Mouse (Mus musculus) G1E (cell line): Measurements from ENCODE around the gene Habp2. TPM values are rescaled to one million over a fixed set of nuclear protein-coding genes. Genes with fewer than 3 reads are reported as not detected.

Source experiments
- ATAC-seq: 2 replicates; pipeline ENCODE4 v1.8.0; 2016; ENCODE audit warnings: mild to moderate bottlenecking; ENCODE audit not compliant: insufficient number of reproducible peaks, poor library complexity, low FRiP score, severe bottlenecking; ENCODE audit errors: extremely low read depth
- DNase-seq: peaks from one replicate; pipeline ENCODE4 v3.0.0; 2012; ENCODE audit warnings: low spot score
- H3K27me3 ChIP-seq: 2 replicates; pipeline ENCODE4 v1.6.1; 2012; ENCODE audit warnings: mild to moderate bottlenecking, low read length, inconsistent platforms; ENCODE audit not compliant: insufficient read depth
- H3K36me3 ChIP-seq: replicated peaks from 2 replicates; pipeline ENCODE3; 2012; ENCODE audit warnings: mild to moderate bottlenecking, inconsistent platforms
- H3K4me1 ChIP-seq: 2 replicates; pipeline ENCODE4 v1.6.1; 2012; ENCODE audit warnings: low read depth, low read length, inconsistent platforms, mixed read lengths; ENCODE audit not compliant: insufficient read depth
- H3K4me3 ChIP-seq: 2 replicates; pipeline ENCODE4 v1.5.1; 2012; ENCODE audit warnings: low read depth, mild to moderate bottlenecking, inconsistent platforms, low read length, moderate library complexity, mixed read lengths
- H3K9me3 ChIP-seq: replicated peaks from 2 replicates; pipeline ENCODE4 v1.6.1; 2012; ENCODE audit warnings: inconsistent platforms
- CTCF ChIP-seq: IDR thresholded peaks from 2 replicates; pipeline ENCODE4 v1.5.1; 2012; ENCODE audit warnings: low read depth, low read length, inconsistent platforms, mixed read lengths
- GATA1 ChIP-seq: IDR thresholded peaks from 2 replicates; pipeline ENCODE4 v1.6.1; 2012; ENCODE audit warnings: borderline replicate concordance, low read length, inconsistent platforms, mixed read lengths
- GATA2 ChIP-seq: IDR thresholded peaks from 2 replicates; pipeline ENCODE4 v1.6.1; 2012; ENCODE audit warnings: low read depth, low read length, inconsistent platforms, borderline replicate concordance
- POLR2AphosphoS5 ChIP-seq: IDR thresholded peaks from 2 replicates; pipeline ENCODE4 v1.6.1; 2012; ENCODE audit warnings: low read depth, low read length, inconsistent platforms; ENCODE audit not compliant: insufficient replicate concordance
- TAL1 ChIP-seq: conservative IDR thresholded peaks from 2 replicates; pipeline ENCODE4 v1.6.1; 2012; ENCODE audit warnings: low read depth, low read length, inconsistent platforms, mixed read lengths
- polyA plus RNA-seq: library from polyadenylated mRNA; stranded (reverse); fragments of >175 nt; gene quantifications from 2 replicates; pipeline ENCODE4 v1.2.3, GENCODE M21; 2012
- total RNA-seq, 2 experiments: library from RNA; stranded (forward) in 1 of 2; stranded (reverse) in 1 of 2; fragments of 200-1000 nt in 1 of 2; fragments of >200 nt in 1 of 2; fragmentation: Nextera tagmentation in 1 of 2; gene quantifications; 2 replicates each; pipeline ENCODE4 v1.2.3; 2014 to 2017

Gene Habp2
- total and polyA plus RNA-seq, 3 experiments, result 0.11 TPM; not detected in 2

- ATAC-seq (no peak), DNase-seq (no peak)
- Histone ChIP-seq H3K36me3 (no peaks in the 10 kb centered on the region), H3K9me3 (no peaks in the 10 kb centered on the region), H3K4me1 (peaks cover 9% of the 10 kb centered on the region), H3K27me3 (peaks cover 36% of the 10 kb centered on the region), H3K4me3 (no peak overlapping the region)
- no peak for TF ChIP-seq POLR2AphosphoS5
- TF ChIP-seq CTCF, result no peak
- no peak for TF ChIP-seq GATA2
- TF ChIP-seq TAL1, result no peak
- no peak for TF ChIP-seq GATA1
These were observed 72.0 kb downstream of the Habp2 start for GRCm38 (mm10) chr19:56358890-56359289.

DNA sequence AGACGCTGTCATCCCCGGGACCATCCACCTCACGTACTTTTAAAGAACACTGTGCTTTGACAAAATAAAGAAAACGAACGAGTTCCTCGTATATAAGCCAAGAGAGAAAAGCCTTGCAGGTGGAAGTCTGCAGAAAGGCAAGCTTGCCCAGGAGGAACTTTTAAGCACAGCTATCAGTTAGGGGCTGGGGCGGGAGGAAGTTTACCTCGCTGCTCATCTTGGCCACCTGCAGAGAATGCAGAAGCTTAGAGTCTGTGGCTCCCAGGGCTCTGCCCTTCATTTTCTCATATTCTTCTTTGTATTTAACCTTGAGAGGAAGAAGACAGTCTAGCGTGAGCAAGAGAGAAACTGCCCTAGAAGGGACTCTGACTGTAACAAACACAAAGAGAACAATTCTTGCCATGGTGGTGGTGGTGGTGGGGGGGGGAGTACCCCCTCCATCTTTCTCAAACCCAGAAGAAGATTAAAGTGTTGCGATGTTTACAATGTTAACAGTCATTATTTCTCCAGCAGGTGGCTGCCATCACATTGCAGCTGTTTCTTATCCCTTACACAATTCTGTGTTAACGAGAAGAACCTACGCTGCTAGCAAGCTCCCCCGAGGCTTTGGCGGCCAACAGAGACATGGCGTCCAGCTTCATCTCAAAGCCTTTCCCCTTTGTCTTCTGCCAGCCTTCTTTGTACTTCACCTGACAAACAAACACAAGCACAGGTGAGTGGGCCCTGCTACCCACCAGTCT is 77.0 kb downstream of the Habp2 start:
- H3K9me3 ChIP-seq, result no peaks in the 10 kb centered on the region
- H3K4me3 ChIP-seq, result no peak overlapping the region
- DNase-seq (no peak), ATAC-seq (no peak)
- TF ChIP-seq POLR2AphosphoS5 (no peak), TAL1 (no peak), GATA2 (no peak), CTCF (no peak), GATA1 (no peak)
- H3K36me3 ChIP-seq, result no peaks in the 10 kb centered on the region
- H3K27me3 ChIP-seq, result peaks cover 43% of the 10 kb centered on the region
- no peaks in the 10 kb centered on the region for H3K4me1 ChIP-seq

GRCm38 (mm10) chr19:56364563-56364962 is 77.6 kb downstream of the Habp2 start:
- Histone ChIP-seq H3K4me1 (no peaks in the 10 kb centered on the region), H3K4me3 (no peak overlapping the region), H3K27me3 (peaks cover 49% of the 10 kb centered on the region), H3K9me3 (no peaks in the 10 kb centered on the region), H3K36me3 (no peaks in the 10 kb centered on the region)
- ATAC-seq (no peak), DNase-seq (no peak)
- TF ChIP-seq CTCF, result no peak
- no peak for TF ChIP-seq TAL1
- TF ChIP-seq GATA1, result no peak
- no peak for TF ChIP-seq POLR2AphosphoS5
- no peak for TF ChIP-seq GATA2

- H3K36me3 ChIP-seq, result no peaks in the 10 kb centered on the region
- DNase-seq (no peak), ATAC-seq (no peak)
- TF ChIP-seq GATA2, result no peak
- no peak for TF ChIP-seq GATA1
- TF ChIP-seq POLR2AphosphoS5, result no peak
- no peak for TF ChIP-seq TAL1
- no peak for TF ChIP-seq CTCF
- no peaks in the 10 kb centered on the region for H3K9me3 ChIP-seq
- peaks cover 45% of the 10 kb centered on the region for H3K27me3 ChIP-seq
- no peak overlapping the region for H3K4me3 ChIP-seq
- no peaks in the 10 kb centered on the region for H3K4me1 ChIP-seq
These were observed 79.2 kb downstream of the Habp2 start for GRCm38 (mm10) chr19:56366168-56366567.

DNA sequence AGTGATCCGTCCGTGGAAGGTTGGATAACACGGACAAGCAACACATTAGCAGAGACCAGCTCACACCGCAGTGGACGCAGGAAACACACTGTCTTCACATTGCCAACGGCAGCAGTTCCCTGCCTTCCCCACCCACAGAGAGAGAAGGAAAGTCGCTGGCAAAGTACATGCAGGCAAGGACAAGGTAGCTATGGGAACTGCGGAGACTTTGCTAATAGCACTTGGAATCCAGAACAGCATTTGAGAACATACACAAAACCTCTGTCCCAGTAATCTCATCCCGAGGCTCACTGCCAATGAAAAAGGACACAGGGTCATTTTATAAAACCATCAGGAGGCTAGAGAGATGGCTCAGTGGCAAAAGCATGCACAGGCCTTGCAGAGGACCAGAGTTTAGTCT is 79.7 kb downstream of the Habp2 start:
- Histone ChIP-seq H3K36me3 (no peaks in the 10 kb centered on the region), H3K9me3 (no peaks in the 10 kb centered on the region), H3K4me3 (no peak overlapping the region), H3K4me1 (no peaks in the 10 kb centered on the region), H3K27me3 (peaks cover 41% of the 10 kb centered on the region)
- TF ChIP-seq GATA2 (no peak), TAL1 (no peak), GATA1 (no peak)
- DNase-seq (no peak), ATAC-seq (no peak)

DNA sequence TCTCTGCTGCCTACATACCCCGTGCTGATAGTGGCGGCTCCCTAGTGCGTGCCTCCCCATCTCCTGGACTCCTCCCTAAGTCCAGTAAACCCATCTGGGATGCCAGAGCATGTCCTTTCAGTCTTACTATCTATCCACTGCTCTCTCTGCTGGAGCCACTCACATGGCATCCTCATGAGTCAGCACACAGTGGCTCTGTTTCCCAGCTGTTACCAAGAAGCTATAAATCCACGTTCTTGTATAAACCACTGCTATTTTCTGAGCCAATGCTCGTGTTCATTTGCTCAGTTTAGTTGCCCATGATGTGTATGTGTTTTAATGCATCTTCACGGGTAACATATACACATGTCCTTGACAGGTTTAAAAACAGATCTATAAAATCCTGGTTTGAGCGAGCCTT is 80.8 kb downstream of the Habp2 start:
- Histone ChIP-seq H3K4me1 (no peaks in the 10 kb centered on the region), H3K4me3 (no peak overlapping the region), H3K36me3 (no peaks in the 10 kb centered on the region), H3K27me3 (peaks cover 36% of the 10 kb centered on the region), H3K9me3 (no peaks in the 10 kb centered on the region)
- no peak for TF ChIP-seq CTCF
- TF ChIP-seq TAL1, result no peak
- TF ChIP-seq GATA1, result no peak
- no peak for TF ChIP-seq GATA2
- TF ChIP-seq POLR2AphosphoS5, result no peak
- no peak for ATAC-seq
- DNase-seq, result no peak

DNA sequence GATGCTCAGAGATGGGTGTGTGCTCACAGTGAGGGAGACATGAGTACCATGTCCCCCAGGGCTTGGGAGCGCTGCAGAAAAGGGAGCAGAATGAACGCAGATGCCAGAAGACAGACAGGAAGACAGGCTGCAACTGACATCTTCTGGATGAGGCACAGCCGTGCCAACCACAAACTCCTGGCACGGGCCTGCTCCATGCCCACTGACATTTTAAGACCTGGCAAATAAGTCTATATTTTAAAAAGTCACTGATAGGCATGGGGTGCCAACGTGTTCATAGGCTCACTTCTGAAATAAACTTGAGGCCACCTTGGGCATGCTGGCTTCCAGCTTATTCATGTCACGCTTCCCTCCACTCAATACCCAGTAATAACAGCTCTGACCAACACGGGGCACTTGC is 82.0 kb downstream of the Habp2 start:
- Histone ChIP-seq H3K4me3 (no peak overlapping the region), H3K9me3 (no peaks in the 10 kb centered on the region), H3K36me3 (no peaks in the 10 kb centered on the region), H3K27me3 (peaks cover 32% of the 10 kb centered on the region), H3K4me1 (peaks cover 3% of the 10 kb centered on the region)
- ATAC-seq, result no peak
- no peak for DNase-seq
- no peak for TF ChIP-seq POLR2AphosphoS5
- no peak for TF ChIP-seq CTCF
- TF ChIP-seq GATA2, result no peak
- no peak for TF ChIP-seq TAL1
- no peak for TF ChIP-seq GATA1

Other genes starting within 250 kb of the Habp2 start
- 0.23 and 0.24 TPM in 2 replicates for gene Nrap, start 102.9 kb downstream of the Habp2 start, total RNA-seq (2014; fragmentation: Nextera tagmentation)
- 0.05 and 0.06 TPM in 2 replicates for gene Nrap, start 102.9 kb downstream of the Habp2 start, total RNA-seq (2017)
- gene Nrap, start 102.9 kb downstream of the Habp2 start, polyA plus RNA-seq, result 0.02 and 0.03 TPM in 2 replicates
- gene Casp7, start 110.0 kb downstream of the Habp2 start, total RNA-seq (2014; fragmentation: Nextera tagmentation), result 77.6 and 86.8 TPM in 2 replicates
- 41.0 and 43.2 TPM in 2 replicates for gene Casp7, start 110.0 kb downstream of the Habp2 start, total RNA-seq (2017)
- 9.9 and 14.5 TPM in 2 replicates for gene Casp7, start 110.0 kb downstream of the Habp2 start, polyA plus RNA-seq
- gene Plekhs1, start 174.5 kb downstream of the Habp2 start, total RNA-seq (2014; fragmentation: Nextera tagmentation), result not detected in 2 replicates
- not detected in 2 replicates for gene Plekhs1, start 174.5 kb downstream of the Habp2 start, total RNA-seq (2017)
- not detected in 2 replicates for gene Plekhs1, start 174.5 kb downstream of the Habp2 start, polyA plus RNA-seq